Mouse (Mus musculus) stomach, postnatal 0 days (tissue): ENCODE measurements around the gene Patl1. TPM values are rescaled to one million over a fixed set of nuclear protein-coding genes. Genes with fewer than 3 reads are reported as not detected.
A peak's percentile ranks its signal among the peaks of the same experiment; 100 is the strongest.

ENCODE experiments used
- ATAC-seq: fragments of 200-750 bp; cut with Nextera tagmentation; 2 replicates; pipeline ENCODE4 v1.8.0; 2017; ENCODE audit not compliant: low FRiP score, low TSS enrichment
- DNase-seq: peaks from one replicate; pipeline ENCODE4 v3.0.0-alpha.2; 2016; ENCODE audit warnings: low spot score
- H3K27ac ChIP-seq: fragments of 300-500 bp; sonication (generic); replicated peaks from 2 replicates; pipeline ENCODE4 v1.5.1; 2014; ENCODE audit warnings: mild to moderate bottlenecking, control low read depth
- H3K27me3 ChIP-seq: fragments of 300-500 bp; sonication (generic); 2 replicates; pipeline ENCODE4 v1.6.1; 2014; ENCODE audit warnings: low read length; ENCODE audit not compliant: control insufficient read depth, insufficient read depth
- H3K36me3 ChIP-seq: fragments of 300-500 bp; sonication (generic); 2 replicates; pipeline ENCODE4 v1.6.1; 2014; ENCODE audit warnings: low read length, mixed read lengths; ENCODE audit not compliant: control insufficient read depth, insufficient read depth
- H3K4me1 ChIP-seq: fragments of 300-500 bp; sonication (generic); replicated peaks from 2 replicates; pipeline ENCODE4 v1.6.1; 2014; ENCODE audit warnings: antibody characterized with exemption; ENCODE audit not compliant: control insufficient read depth, insufficient read depth
- H3K4me2 ChIP-seq: fragments of 300-500 bp; sonication (generic); replicated peaks from 2 replicates; pipeline ENCODE4 v1.6.1; 2014; ENCODE audit warnings: low read depth, mild to moderate bottlenecking, control low read depth, moderate library complexity
- H3K4me3 ChIP-seq: fragments of 300-500 bp; sonication (generic); 2 replicates; pipeline ENCODE4 v1.5.1; 2014; ENCODE audit warnings: low read depth, low read length, control low read depth
- H3K9ac ChIP-seq: fragments of 300-500 bp; sonication (generic); 2 replicates; pipeline ENCODE4 v1.6.1; 2014; ENCODE audit warnings: mild to moderate bottlenecking, low read length, control low read depth, mixed read lengths
- H3K9me3 ChIP-seq: fragments of 300-500 bp; sonication (generic); 2 replicates; pipeline ENCODE4 v1.6.1; 2016; ENCODE audit warnings: low read length; ENCODE audit not compliant: control insufficient read depth
- CTCF ChIP-seq: IDR thresholded peaks from 2 replicates; pipeline ENCODE4 v1.5.1; 2016; ENCODE audit warnings: antibody characterized with exemption, low read depth, mild to moderate bottlenecking, moderate library complexity
- EP300 ChIP-seq: optimal IDR thresholded peaks from 2 replicates; pipeline ENCODE3; 2016; ENCODE audit warnings: antibody characterized with exemption
- WGBS: fragments of 180-500 bp; shearing (Covaris S2); extraction: QIAGEN DNeasy Blood & Tissue Kit; methylation state at CpG from one replicate; pipeline ENCODE4 v1.1.7; 2014; 5-methylcytosine and 5-hydroxymethylcytosine counted together
- polyA plus RNA-seq: library from polyadenylated mRNA; unstranded; fragments of >200 nt; fragmentation: Nextera tagmentation; extraction: Ambion mirVana; gene quantifications from 2 replicates; pipeline ENCODE4 v1.2.1, GENCODE M21; 2015

The Patl1 gene
- polyA plus RNA-seq, 1 experiment from 2014 or later = 5.7 TPM

GRCm38 (mm10) chr19:11957396-11957795 is 45.2 kb downstream of the Patl1 start:
- Histone ChIP-seq H3K4me3 (no peak overlapping the region), H3K4me2 (no peak overlapping the region), H3K36me3 (no peaks in the 10 kb centered on the region), H3K27me3 (no peaks in the 10 kb centered on the region), H3K4me1 (no peaks in the 10 kb centered on the region), H3K9me3 (no peaks in the 10 kb centered on the region), H3K9ac (no peak overlapping the region), H3K27ac (no peak overlapping the region)
- 91% methylated on average over 5 of the region's 5 CpGs for WGBS
- ATAC-seq = no peak
- DNase-seq = no peak
- TF ChIP-seq EP300 (no peak), CTCF (no peak)

GRCm38 (mm10) chr19:11957846-11958245 is 45.6 kb downstream of the Patl1 start:
- H3K4me1 ChIP-seq = no peaks in the 10 kb centered on the region
- ATAC-seq (no peak), DNase-seq (no peak)
- H3K36me3 ChIP-seq = no peaks in the 10 kb centered on the region
- H3K9me3 ChIP-seq = no peaks in the 10 kb centered on the region
- H3K4me3 ChIP-seq = no peak overlapping the region
- no peak overlapping the region for H3K27ac ChIP-seq
- WGBS = 72% methylated on average over 8 of the region's 8 CpGs
- H3K27me3 ChIP-seq = no peaks in the 10 kb centered on the region
- no peak overlapping the region for H3K9ac ChIP-seq
- no peak overlapping the region for H3K4me2 ChIP-seq
- TF ChIP-seq EP300 (no peak), CTCF (no peak)

- Histone ChIP-seq H3K36me3 (0 out of 2 replicates have a peak, but pooled peaks cover 3% of the 10 kb centered on the region), H3K9me3 (no peaks in the 10 kb centered on the region), H3K4me1 (0 out of 2 replicates have a peak, but pooled peaks cover 2% of the 10 kb centered on the region), H3K4me2 (no peak overlapping the region), H3K9ac (no peak overlapping the region), H3K4me3 (no peak overlapping the region), H3K27ac (no peak overlapping the region), H3K27me3 (no peaks in the 10 kb centered on the region)
- WGBS = 96% methylated on average over 1 of the region's 1 CpGs
- TF ChIP-seq EP300 (no peak), CTCF (peak; percentile 47)
- no peak for DNase-seq
- ATAC-seq = no peak
Measured at GRCm38 (mm10) chr19:11964266-11964665, 52.1 kb downstream of the Patl1 start.

- ATAC-seq (peak; percentile 98), DNase-seq (peak; percentile 98)
- no peaks in the 10 kb centered on the region for H3K9me3 ChIP-seq
- H3K36me3 ChIP-seq = 0 out of 2 replicates have a peak, but pooled peaks cover 3% of the 10 kb centered on the region
- TF ChIP-seq CTCF (no peak), EP300 (peak; percentile 30)
- H3K4me2 ChIP-seq = peak within 1 kb of the TSS; percentile 85
- H3K9ac ChIP-seq = peak within 1 kb of the TSS; percentile 96
- peak within 1 kb of the TSS; percentile 75 for H3K4me3 ChIP-seq
- whole genome bisulfite sequencing = under 1% methylated on average over 46 of the region's 59 CpGs
- peak within 1 kb of the TSS; percentile 93 for H3K27ac ChIP-seq
- no peaks in the 10 kb centered on the region for H3K27me3 ChIP-seq
- H3K4me1 ChIP-seq = 0 out of 2 replicates have a peak, but pooled peaks cover 2% of the 10 kb centered on the region
Measured at GRCm38 (mm10) chr19:11965023-11965942, 53.1 kb downstream of the Patl1 start, which contains the start of gene Osbp. Gene Osbp, plus strand, starts transcription at chr19:11965941.

GRCm38 (mm10) chr19:11966201-11966636 is 54.0 kb downstream of the Patl1 start:
- TF ChIP-seq EP300 (no peak), CTCF (no peak)
- 0 out of 2 replicates have a peak, but pooled peaks cover 2% of the 10 kb centered on the region for H3K4me1 ChIP-seq
- H3K27ac ChIP-seq = peak overlapping the region; percentile 93
- DNase-seq (peak; percentile 58), ATAC-seq (no peak)
- H3K4me3 ChIP-seq = peak overlapping the region; percentile 75
- H3K4me2 ChIP-seq = peak overlapping the region; percentile 85
- no peaks in the 10 kb centered on the region for H3K27me3 ChIP-seq
- 0% methylated on average over 17 of the region's 18 CpGs for WGBS
- peak overlapping the region; percentile 96 for H3K9ac ChIP-seq
- H3K36me3 ChIP-seq = 0 out of 2 replicates have a peak, but pooled peaks cover 3% of the 10 kb centered on the region
- no peaks in the 10 kb centered on the region for H3K9me3 ChIP-seq
